Mouse (Mus musculus): Measurements from ENCODE around the gene Usp5.

The Usp5 gene

DNA sequence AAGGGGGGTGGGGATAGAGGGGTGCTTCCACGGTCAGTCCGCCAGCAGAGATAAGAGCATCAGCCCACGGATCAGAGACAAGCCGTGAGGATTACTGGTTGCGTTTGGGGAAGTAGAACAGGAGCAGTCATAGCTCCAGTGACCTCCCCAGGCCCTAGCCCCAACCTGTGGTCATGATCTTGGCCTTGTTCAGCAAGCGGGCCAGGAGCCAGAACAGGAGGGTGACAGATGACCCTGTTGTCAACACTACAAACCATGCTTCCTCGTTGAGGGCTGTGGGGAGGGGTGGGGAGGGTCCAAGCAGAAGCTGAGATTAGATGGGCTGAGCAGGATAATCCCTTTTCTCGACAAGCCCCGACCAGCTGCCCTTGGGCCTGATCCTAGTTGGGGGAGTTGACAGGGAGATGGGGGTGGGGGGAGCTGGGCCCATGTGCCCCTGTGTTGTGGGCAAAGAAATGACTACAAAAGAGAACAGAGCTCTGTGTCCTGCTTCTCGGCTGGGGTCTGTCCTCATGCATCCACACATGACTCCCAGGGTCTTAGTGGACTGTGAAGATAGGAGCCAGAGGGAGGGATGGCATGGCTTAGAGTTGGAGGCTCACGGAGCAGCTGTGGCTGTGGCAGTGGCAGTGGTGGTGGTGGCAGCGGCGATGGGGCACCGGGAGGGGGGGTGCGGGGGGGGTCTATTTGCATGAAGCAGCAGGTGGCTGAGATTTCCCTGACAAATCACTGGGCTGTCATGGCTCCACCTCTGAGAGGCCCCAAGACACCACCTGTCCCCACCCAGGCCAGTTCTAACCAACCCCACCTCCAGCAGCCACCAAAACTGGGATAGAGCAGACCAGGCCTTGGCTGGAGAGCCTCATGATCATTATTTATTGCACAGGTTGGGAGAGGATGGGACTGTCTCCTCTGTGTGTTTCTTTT lies 11.2 kb upstream of the Usp5 start, which contains the start of gene Gnb3:
Gnb3 (minus strand) TSS at position 35 of the 927 bp plus-strand sequence.
- peak in 1 of 2 experiments; percentile 61 for DNase-seq (ENCODE audit: low spot score in 2 of 2)

DNA sequence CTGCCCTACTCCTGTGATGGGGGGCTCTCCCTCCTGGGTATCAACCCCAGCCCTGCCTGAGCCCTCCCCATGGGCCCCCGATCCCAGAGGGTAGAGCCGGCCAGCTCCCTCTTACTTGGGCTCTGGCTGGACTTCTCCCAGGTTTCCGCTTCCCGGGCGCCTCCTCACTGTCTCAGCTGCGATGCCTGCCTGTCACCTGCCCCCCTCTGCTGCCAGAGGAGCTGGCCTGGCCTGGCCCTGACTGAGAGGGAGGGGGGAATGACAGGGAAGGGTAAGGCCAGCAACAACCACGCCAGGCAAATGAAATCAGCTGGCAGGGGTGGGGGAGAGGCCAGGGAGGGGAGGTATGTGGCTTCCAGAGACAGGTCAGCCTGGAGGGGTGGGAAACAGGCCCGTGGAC lies 10.5 kb upstream of the Usp5 start:
- DNase-seq (ENCODE audit: low spot score in 2 of 2), result peak in 1 of 2 experiments; percentile 64

DNA sequence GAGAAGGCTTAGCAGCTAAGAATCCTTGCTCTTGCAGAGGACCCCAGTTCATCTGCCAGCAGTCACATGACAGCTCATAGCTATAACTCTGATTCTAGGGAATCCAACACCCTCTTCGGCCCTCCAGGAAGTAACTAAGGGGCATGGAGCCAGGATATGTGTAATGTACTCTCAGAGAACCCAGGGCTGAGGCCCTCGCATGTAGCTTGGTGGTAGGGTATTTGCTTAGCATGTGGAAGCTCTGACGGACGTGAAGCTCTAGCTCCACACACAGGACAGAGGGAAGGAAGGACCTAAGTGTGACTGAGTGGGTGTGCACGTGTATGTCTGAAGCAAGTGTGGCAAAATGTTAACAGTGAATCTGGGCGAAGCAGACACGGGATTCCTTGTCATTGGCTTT lies 7.1 kb upstream of the Usp5 start:
- DNase-seq (ENCODE audit: low spot score in 2 of 2), result no peak

DNA sequence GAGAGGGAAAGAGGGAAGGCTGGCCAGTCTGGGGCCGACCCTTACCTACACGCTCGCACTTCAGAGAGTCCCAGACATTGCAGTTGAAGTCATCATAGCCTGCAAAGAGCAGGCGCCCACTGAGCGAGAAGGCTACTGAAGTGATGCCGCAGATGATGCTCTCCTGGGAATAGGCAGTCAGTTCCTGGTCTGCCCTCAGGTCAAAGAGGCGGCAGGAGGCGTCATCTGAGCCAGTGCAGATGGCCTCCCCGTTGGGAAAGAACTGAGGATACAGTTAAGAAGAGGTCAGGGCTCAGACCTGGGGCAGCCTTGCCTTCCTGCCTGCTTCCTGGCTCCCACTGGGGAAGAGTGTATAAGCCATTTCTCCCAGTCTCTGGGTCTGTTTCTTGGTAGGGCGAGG lies 6.2 kb upstream of the Usp5 start:
- DNase-seq (ENCODE audit: low spot score in 2 of 2), result peak in 1 of 2 experiments; percentile 62

DNA sequence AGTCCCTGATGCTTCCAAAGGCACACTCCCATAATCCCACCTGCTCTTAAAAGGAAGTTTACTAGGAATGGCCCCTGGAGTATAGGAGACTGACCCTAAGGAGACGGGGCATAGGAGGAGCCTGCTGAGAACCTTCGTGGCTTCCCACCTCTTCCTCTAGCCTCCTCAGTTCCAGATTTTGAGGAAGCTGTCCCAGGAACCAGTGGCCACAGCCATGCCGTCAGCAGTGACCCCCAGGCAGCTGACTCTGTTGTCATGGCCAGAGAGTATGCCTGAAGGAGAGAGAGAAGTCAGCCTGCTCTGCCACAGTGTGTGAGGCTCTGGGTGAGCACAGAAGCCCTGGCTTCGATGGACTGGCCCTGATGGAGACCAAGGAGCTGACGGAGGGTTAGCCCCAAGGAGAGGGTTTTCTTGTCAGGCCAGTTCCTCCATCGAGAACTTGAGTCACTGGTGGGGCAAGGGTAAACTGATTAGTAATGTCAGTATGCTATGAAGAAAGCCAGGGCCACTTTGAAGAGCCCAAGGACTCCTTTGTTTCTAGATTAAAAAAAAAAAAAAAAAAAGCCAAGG lies 5.3 kb upstream of the Usp5 start:
- DNase-seq (ENCODE audit: low spot score in 2 of 2), result peak in 1 of 2 experiments; percentile 60

DNA sequence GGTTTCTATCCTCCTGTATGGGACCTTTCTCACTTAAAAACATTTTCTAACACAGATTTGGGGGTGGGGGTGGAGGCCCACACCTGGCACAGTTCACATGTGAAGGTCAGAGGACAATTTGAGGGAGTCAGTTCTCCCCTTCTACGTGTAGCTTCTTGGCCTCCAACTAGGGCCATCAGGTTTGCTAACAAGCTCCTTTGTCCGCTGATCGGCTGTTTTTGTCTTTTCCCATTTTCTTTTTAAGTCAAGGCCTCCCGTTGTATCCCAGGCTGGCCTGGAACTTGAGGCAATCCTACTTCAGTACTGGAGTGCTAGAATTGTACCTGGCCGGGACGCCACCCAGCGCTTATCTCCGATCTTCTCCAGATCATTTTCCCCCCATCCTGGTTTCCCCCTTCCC lies 2.4 kb upstream of the Usp5 start:
- no peak for DNase-seq (ENCODE audit: low spot score in 2 of 2)

DNA sequence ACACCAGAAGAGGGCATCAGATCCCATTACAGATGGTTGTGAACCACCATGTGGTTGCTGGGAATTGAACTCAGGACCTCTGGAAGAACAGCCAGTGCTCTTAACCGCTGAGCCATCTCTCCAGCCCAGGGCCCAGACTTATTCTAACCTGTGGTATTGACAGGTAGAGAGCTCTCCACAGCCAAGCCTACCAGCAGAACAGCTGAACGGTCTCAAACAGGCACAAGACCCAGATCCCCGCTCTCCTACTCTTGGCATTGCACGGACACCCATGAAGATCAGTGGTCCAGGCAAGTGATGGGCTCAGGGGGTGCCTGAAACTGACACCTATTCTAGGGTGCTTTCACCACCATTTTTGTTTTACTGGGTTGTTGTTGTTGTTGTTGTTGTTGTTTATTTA lies 1.9 kb upstream of the Usp5 start:
- DNase-seq (ENCODE audit: low spot score in 2 of 2), result peak in 1 of 2 experiments; percentile 60

DNA sequence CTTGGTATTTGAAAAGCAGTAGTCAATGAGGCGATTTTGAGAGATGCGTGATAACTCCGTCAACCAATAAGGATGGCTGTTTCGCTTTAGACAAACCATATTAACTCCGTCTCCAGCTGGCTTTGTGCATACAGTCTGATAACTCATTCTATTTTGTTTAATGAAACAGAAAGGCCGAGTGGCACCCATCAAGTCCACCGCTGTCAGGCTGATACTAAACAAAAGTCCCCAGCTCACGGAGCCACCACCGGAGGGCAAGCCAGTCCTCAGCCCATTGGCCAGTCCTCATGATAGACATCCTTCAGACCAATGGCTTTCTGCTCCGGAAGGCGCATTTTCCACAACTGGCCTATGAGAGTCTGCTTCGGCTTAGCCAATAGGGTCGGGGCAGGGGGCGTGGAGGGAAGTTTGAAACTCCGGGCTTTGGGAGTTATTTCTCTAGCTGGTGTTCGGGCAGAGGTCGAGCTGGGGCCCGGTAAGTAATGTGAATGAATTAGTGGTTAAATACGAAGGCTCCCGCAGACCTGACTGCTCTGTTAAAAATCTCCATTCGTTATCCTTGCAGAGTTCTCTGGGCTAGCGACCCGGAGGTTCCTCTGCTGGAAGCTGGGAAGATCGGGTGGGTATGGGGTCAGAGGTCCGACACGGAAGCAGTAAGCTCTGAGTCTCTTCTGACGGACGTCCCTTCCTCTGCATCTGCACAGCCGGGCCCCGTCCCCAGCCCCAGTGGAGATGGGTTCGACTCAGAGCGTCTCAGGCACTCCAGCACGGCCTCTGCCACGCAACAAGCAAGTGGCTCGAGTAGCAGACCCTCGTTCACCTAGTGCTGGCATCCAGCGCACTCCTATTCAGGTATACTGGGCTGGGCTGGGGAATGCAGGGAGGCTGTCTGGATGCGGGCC lies 766 bp upstream of the Usp5 start:
- DNase-seq (ENCODE audit: low spot score in 2 of 2), result peak; percentile 93 to 94

DNA sequence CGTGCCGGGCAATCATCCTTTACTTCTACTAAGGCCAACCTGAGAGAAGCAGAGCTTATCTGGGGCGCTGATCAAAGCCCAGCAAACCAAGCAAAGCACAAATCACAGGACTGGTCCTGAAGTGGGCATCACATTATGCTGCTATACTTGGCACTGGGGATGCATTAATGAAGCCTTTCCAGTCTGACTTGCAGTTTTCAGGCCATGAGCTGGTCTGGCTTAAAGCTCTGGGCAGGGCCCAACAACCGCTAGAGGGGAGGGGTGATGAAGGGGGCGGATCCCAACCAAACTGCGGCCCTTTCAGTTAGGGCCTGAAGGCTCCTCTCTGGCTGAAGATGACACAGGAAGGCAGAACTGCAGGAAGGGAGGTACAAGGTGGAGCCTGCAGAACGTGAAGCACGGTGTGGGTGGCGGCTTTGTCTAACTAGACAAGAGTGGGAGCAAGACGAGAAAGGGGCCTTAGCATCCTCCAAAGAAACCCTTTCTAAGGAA lies 1.1 kb downstream of the Usp5 start:
- peak; percentile 49 to 67 for DNase-seq (ENCODE audit: low spot score in 2 of 2)

DNA sequence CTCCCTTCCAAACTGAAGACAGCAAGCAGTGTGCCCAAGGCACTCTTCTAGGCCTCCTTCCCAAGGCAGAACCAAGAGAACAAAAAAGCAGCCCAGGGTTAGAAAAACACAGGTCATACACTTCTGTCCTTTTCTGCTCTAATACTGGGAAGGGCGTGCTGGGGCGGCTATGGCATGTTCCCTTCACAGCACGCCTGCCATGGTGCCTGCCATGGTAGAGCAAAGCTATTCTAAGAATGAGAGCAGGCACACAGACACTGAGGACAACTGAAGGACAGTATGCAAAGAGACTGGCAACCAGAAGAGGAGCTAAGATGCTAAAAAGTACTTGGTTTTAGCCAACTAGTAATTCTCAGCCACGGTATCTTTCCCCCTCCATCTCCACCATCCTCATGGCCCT lies 7.2 kb downstream of the Usp5 start:
- no peak for DNase-seq (ENCODE audit: low spot score in 2 of 2)

DNA sequence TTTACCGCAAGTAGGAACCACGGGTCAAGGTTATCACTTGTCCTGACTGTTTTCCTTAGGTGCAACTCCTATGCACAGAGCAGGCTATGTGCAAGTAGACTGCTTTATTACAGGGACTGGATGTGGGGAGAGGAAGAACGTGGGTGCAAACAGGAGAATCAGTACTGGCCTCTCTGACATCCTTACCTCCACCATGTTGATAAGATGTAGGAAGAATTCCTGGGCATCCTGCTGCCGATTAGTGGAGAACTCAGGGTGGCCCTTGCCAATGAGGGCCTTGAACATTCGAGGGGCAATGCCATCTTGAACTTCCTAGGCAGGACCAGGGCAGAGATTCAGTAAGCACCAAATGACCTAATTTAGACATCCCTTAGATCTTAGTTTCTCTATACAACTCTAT lies 8.4 kb downstream of the Usp5 start:
- no peak for DNase-seq (ENCODE audit: low spot score in 2 of 2)

DNA sequence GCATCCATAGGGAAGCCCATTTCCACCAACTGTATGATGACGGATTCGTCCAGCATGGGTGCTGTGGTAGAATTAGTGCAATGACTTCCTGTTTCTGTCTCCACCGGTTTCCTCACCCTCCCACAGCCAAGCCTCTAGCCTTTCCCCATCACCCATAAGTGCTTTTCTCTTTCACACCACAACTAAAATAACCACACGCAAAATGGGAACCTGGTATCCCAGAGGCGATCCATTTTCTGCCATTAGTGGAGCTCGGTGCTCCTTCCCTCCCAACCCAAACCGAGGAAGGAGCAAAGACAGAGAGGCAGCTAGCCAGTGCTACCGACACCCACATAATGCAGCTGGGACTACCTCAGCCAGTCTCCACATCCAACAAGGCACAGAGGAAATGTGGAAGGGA lies 11.3 kb downstream of the Usp5 start:
- peak; percentile 16 to 62 for DNase-seq (ENCODE audit: low spot score in 2 of 2)

DNA sequence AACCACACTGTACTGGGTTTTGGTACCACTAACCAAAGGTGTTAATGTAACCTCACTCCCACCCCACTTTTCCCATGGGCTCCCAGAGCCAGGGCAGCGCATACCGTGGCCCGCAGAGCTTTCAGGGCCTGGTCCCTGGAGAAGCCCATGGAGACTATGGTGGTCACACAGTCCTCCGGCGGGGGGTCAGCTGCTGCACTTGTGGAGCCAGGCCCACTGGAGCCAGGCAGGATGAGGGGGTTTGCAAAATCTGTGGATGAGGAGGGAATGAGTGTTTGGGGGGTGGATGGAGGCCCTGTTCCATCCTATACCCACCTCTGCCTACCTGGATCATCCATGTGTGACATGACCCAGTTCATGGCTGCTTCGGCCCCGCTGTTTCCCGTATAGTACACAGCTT lies 11.7 kb downstream of the Usp5 start:
- peak; percentile 14 to 62 for DNase-seq (ENCODE audit: low spot score in 2 of 2)

DNA sequence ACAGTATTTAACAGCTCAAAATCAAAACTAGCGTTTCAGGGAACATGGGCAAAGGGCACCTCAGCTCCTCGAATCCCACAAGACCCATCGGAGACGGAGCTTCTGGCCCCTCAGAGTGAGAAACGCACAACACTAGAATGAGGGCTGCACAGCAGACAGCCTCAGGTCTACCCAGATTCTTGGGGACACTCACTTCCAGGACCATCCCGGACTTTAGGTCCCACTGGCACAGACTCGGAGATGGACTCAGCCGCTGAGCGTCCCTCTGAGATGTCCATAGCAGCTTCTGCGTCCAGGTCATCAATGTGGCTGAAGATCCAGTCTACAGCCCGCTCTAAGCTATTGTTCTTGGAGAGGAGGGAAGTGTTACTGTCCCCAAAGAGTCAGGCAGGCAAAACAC lies 12.2 kb downstream of the Usp5 start:
- DNase-seq (ENCODE audit: low spot score in 2 of 2), result peak in 1 of 2 experiments; percentile 56

DNA sequence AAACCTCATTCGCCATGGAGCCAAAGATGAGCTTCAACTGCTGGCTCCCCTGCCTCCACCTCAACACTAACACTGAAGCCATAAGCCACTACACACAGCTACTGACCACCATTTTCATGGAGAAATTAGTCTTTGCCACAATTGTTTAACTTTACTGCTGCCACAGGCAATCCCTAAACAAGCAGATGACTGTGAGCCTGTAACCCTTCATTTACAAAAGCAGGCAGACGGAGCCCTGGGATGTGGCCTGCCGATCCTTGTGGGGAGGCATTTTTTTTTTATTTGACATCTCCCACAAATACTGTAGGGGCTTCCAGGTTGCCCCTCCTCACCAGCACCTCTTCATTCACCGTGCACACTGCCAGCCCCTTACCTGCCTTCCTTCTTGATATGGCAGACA lies 12.7 kb downstream of the Usp5 start:
- no peak for DNase-seq (ENCODE audit: low spot score in 2 of 2)

DNA sequence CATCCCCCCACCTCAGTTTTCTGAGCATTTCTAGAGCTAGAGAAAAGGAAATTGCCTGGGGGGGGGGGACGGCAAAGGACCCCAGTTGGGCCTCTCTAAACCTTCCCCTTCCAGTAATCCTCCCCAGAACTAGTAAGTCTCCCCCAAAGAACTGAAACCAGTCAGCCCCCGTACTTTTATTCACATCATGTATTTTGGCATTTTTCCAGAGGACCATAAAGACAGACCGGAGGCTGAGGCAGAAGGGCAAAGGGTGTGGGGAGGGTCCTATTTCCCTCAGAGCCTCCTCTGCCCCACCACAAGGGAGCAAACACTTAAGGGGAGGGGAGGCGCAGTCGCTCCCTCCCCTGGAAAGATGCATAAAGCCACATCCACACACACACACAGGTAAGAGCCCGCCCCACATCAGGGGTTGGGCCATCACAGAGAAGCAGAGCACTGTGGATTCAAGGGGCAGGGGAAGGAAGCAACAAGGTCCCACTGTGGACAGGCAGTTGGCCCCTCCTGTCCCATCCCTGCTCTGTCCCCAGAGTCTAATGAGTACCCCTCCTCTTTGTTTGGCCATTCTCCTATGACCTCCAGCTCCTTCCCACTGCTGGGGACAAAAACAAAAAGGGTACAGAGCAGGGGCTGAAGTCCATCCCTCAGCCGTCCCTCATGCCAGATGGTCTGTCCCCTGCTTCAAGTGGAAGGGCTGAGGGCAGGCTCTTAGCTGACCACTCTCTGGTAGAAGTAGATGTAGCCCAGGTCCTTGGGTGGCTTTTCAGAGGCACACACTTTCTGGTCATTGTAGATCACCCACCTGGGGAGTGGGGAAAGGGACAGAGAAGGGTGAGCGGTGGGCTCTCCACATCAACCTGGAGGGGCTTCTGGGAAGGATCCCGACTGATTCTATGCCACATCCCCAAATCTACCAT lies 14.2 kb downstream of the Usp5 start:
- peak; percentile 12 to 56 for DNase-seq (ENCODE audit: low spot score in 2 of 2)

DNA sequence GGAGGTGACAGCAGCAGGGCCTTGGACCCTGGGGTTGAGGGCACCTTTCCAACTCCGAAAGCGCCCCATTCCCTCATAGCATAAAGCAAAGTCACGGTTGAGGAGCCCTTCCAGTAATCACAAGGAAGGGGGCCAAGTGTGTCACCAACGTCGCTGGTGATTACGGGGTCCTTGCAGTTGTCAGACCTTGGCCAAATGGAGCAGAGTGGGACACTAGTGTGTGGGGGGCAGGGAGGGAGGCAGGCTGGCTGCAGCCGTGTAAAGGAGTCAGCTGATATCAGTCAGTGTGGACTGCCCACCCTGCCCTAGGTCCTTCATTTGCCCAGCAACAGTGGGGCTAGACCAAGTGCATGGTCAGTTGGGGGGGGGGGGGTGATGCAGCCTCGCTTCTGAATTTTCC lies 14.8 kb downstream of the Usp5 start:
- DNase-seq (ENCODE audit: low spot score in 2 of 2), result peak in 1 of 2 experiments; percentile 21

DNA sequence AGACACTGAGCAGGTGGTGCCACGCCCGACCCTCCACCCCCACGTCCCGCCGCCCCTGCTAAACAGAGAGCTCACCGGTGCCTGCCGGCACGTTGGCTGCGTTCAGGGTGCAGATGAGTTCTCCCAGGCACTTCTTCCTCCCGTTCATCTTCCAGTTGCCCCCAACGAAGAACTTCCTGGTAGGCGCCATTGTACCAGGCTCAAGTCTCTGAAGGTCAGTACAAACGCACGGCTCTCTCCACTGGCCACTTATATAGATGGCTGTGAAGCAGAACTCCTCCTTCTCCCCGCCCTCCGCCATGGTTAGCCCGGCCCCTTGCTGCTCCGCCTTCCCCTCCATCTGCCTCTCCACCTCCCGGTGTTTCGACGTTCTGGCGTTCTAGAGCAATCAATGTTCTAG lies 15.4 kb downstream of the Usp5 start, which contains the start of gene Tpi1:
Tpi1 (minus strand) TSS at position 364 of the 400 bp plus-strand sequence.
- DNase-seq (ENCODE audit: low spot score in 2 of 2), result peak; percentile 89 to 92

DNA sequence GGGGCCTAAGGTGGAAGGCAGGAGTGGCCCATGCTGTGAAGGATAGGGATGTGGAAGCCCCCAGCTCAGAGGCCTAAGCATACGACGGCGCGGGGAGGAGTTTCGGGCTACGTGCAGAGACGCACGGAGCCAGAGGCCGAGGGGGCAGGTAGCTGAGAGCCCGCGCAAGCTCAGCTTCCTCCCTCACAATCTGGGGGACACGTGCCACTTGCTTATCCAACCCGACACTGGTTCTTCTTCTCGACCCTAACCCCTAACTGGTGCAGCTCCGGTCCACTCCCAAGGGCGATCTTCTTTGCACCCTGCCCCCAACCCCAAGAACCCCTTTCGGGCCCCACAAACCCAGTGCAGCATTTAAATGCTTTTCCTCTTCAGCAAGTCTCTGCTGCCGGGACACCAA lies 15.8 kb downstream of the Usp5 start:
- DNase-seq (ENCODE audit: low spot score in 2 of 2), result peak; percentile 69 to 85

DNA sequence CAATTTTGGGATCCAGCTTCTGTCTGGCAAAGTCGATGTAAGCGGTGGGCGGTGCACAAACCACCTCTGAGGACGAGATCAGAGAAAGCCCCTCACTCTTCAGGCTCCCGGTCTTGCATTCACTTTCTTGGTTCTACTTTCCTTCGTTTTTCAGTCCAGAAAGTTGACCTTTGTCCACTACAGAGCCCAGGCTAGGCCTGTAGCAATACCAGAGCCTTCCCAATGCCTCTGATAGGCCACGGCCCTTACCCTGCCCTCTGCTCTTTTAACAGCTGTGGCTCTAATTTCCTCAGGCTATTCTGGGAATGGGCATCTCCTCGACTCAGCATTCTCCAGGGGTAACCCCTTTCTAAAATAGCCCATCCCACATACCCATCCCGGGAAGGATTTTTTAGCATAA lies 16.4 kb downstream of the Usp5 start:
- DNase-seq (ENCODE audit: low spot score in 2 of 2), result peak in 1 of 2 experiments; percentile 14
